Mouse (Mus musculus) lung, adult 2 months (tissue): ENCODE data around the gene 4930404H24Rik.

Experiments used
- CTCF ChIP-seq: fragments of 200-500 bp; IDR thresholded peaks from 2 replicates; pipeline ENCODE4 v1.5.1; 2011; ENCODE audit warnings: mild to moderate bottlenecking, low read length, control low read depth; ENCODE audit not compliant: insufficient read depth
- POLR2A ChIP-seq: fragments of 200-500 bp; IDR thresholded peaks from 2 replicates; pipeline ENCODE4 v1.6.1; 2011; ENCODE audit warnings: low read depth, mild to moderate bottlenecking, control low read depth, low read length, borderline replicate concordance; ENCODE audit errors: extremely low read depth

GRCm38 (mm10) chr2:153491512-153492178 is 945 bp upstream of the 4930404H24Rik start:
- TF ChIP-seq CTCF = no peak
- no peak for TF ChIP-seq POLR2A
